Mouse (Mus musculus): ENCODE measurements around the gene Disp3. TPM values are rescaled to one million over a fixed set of nuclear protein-coding genes. Genes with fewer than 3 reads are reported as not detected.

Disp3 gene
- polyA plus RNA-seq, 1 experiment from 2014 or later: 0.14 TPM

DNA sequence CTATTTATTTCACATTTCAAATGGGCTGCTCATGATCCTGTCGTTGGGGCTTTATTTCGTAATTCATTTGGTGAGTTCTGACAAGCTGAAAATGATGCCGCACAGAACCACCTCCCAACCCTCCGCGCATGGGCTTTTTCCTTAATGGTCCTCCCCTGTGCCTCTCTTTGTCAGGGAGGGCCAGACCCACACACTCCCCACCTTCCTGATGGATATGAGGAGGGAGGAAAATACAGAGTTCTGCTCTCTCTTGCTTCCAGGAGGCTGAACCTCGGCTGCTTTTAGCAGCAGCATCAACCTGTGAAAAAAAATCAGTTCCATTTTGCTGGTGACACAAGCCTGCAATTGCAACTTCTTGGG, 82.9 kb downstream of the Disp3 start:
- no peak overlapping the region for H3K9ac ChIP-seq
- no peaks in the 10 kb centered on the region for H3K4me1 ChIP-seq
- no peak for ATAC-seq (ENCODE audit: insufficient read depth, low FRiP score, low read depth)
- H3K9me3 ChIP-seq: no peaks in the 10 kb centered on the region
- no peak overlapping the region for H3K4me3 ChIP-seq (replicated peaks)
- H3K4me2 ChIP-seq: no peak overlapping the region
- WGBS: 59% methylated on average over 6 of the region's 6 CpGs
- no peaks in the 10 kb centered on the region for H3K27me3 ChIP-seq (replicated peaks)
- H3K27ac ChIP-seq: no peak overlapping the region
- no peaks in the 10 kb centered on the region for H3K36me3 ChIP-seq

DNA sequence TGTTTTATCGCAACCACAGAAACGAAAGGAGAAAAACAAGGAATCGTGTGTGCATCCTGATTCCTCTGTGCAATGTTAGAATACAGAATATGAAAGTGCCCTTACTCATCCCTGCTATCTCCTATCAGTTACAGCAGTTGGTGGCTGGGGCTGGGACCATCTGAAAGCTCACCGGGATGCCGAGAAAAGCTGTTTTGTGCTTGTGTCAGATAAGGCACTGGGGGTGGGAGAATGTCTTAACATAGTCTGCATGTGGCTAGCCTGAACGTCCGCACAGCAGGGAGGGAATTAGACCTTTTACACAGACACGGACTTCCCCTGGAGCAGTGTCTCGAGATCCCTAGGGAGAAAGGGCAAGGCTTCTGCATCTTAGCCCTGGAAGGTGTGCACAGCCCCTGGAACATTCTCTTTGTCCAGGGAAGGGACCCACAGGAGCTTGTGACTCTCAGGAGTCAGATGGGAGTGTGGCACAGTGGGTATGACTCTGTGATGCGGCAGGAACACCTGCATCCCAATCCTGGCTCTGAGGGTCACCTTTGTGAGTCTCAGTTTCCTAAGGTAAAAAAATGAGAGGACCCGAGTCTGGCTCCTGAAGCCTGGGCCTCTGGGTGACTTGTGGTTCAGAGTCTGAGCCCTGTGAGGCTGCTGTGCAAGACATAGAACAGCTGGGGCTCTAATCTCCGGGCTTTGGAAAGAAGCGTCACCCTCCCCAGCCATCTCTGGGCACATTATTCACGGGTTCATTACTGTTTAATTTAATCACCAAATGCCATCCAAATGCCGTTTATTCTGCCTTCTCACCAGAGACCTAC, 83.5 kb downstream of the Disp3 start:
- 54% methylated on average over 15 of the region's 15 CpGs for WGBS
- ATAC-seq (ENCODE audit: insufficient read depth, low FRiP score, low read depth): peak; percentile 95

DNA sequence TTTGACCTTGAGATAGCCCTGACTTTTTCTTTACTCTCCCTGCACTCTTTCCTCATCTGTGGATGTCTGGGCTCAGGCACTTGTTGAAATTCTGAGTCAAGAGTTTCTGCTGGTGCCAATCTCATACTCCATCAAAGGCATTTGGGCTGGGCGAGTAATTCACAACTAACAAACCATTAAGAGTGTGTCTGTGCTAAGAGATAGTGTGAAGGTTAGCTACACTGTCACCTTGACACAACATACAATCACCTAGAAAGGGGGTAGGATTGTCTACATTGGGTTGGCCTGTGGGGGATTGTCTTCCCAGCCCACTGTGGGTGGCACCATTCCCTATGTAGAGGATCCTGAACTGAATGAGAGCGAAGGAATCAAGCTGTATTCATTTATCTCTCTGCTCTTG, 84.2 kb downstream of the Disp3 start:
- 82% methylated on average over 2 of the region's 2 CpGs for WGBS
- Histone ChIP-seq H3K27ac (no peak overlapping the region), H3K4me3 (replicated peaks) (no peak overlapping the region), H3K4me1 (no peaks in the 10 kb centered on the region), H3K9ac (no peak overlapping the region), H3K4me2 (no peak overlapping the region), H3K27me3 (replicated peaks) (no peaks in the 10 kb centered on the region), H3K36me3 (no peaks in the 10 kb centered on the region), H3K9me3 (no peaks in the 10 kb centered on the region)
- ATAC-seq (ENCODE audit: insufficient read depth, low FRiP score, low read depth): no peak

More for the DNA sequence above, 83.5 kb downstream of the Disp3 start:
- H3K27ac ChIP-seq: no peak overlapping the region
- no peaks in the 10 kb centered on the region for H3K4me1 ChIP-seq
- H3K9ac ChIP-seq: no peak overlapping the region
- H3K27me3 ChIP-seq (replicated peaks): no peaks in the 10 kb centered on the region
- no peaks in the 10 kb centered on the region for H3K36me3 ChIP-seq
- H3K9me3 ChIP-seq: no peaks in the 10 kb centered on the region
- H3K4me3 ChIP-seq (replicated peaks): no peak overlapping the region
- no peak overlapping the region for H3K4me2 ChIP-seq

DNA sequence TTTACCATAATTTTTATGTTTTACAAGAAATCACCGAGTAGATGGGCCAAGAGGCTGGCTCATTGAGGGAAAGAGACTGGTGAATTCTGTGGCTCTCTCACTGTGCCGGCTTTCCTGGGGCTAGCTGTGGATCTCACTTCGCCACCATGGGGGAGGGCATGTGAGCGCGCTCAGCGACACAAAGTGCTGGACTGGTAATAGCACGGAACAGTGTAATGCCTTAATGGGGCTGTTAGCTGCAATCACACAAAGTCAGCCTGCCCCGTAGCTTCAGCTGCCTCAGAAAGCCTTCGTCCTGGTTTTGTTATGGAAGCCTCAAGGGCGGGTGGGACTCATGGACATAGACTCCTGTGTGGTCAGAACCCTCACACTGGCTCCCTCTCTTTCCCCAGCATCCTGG, 89.0 kb downstream of the Disp3 start:
- Histone ChIP-seq H3K4me1 (no peaks in the 10 kb centered on the region), H3K4me2 (no peak overlapping the region), H3K4me3 (replicated peaks) (no peak overlapping the region), H3K27ac (no peak overlapping the region), H3K9me3 (no peaks in the 10 kb centered on the region), H3K36me3 (no peaks in the 10 kb centered on the region), H3K9ac (no peak overlapping the region), H3K27me3 (replicated peaks) (no peaks in the 10 kb centered on the region)
- no peak for ATAC-seq (ENCODE audit: insufficient read depth, low FRiP score, low read depth)
- WGBS: 53% methylated on average over 10 of the region's 10 CpGs

DNA sequence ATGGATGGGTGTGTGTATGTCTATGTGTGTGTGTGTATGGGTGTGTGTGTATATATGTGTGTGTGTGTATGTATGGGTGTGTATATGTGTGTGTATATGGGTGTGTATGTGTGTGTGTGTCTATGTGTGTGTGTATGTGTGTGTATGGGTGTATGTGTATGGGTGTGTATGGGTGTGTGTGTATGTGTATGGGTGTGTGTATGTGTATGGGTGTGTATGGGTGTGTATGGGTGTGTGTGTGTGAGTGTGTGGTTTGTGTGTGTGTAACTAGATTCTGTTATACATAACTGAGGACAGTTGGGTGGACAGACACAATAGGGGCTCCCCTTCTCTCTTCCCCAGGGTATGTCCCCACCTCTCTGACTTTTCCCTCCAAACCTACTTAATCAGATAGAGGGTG, 93.4 kb downstream of the Disp3 start:
- no peaks in the 10 kb centered on the region for H3K9me3 ChIP-seq
- no peaks in the 10 kb centered on the region for H3K27me3 ChIP-seq (replicated peaks)
- H3K27ac ChIP-seq: no peak overlapping the region
- no peaks in the 10 kb centered on the region for H3K36me3 ChIP-seq
- H3K4me1 ChIP-seq: no peaks in the 10 kb centered on the region
- no peak overlapping the region for H3K4me2 ChIP-seq
- ATAC-seq (ENCODE audit: insufficient read depth, low FRiP score, low read depth): no peak
- H3K4me3 ChIP-seq (replicated peaks): no peak overlapping the region
- H3K9ac ChIP-seq: no peak overlapping the region

DNA sequence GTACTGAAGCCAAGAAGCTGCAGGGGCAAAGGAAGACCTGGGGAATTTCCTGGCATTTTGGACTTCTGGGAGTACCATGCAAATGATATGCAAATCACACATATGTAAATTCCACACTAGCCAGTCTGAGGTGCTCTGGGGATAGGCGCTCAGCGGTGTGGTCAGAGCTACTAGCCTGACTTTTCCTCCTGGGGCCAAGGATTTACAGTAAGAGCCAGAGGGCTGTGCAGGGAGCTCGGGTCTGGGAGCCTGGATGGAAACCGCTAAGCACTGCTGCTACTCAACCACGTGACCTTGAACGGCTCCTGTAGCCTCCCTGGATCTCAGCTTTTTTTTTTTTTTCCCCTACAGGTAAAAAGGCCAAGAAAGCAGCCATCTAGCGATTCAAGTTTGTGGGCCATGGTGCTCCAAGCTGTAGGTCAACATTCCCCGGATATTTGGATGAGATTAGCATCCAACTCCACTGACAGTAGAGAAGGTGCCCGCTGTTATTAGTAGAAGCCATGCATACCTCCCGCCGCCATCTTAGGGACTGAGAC, 95.0 kb downstream of the Disp3 start:
- ATAC-seq (ENCODE audit: insufficient read depth, low FRiP score, low read depth): no peak
- no peaks in the 10 kb centered on the region for H3K36me3 ChIP-seq
- no peaks in the 10 kb centered on the region for H3K9me3 ChIP-seq
- no peaks in the 10 kb centered on the region for H3K27me3 ChIP-seq (replicated peaks)
- no peak overlapping the region for H3K4me2 ChIP-seq
- H3K4me3 ChIP-seq (replicated peaks): no peak overlapping the region
- no peak overlapping the region for H3K27ac ChIP-seq
- no peaks in the 10 kb centered on the region for H3K4me1 ChIP-seq
- no peak overlapping the region for H3K9ac ChIP-seq
- 31% methylated on average over 11 of the region's 11 CpGs for WGBS

Other genes starting within 250 kb of the Disp3 start
- 5.1 and 6.1 TPM in 2 replicates for gene Clcn6, start 249.1 kb downstream of the Disp3 start, polyA plus RNA-seq (2015; fragmentation: Nextera tagmentation; extraction: Ambion mirVana)
- 16.7 and 20.9 TPM in 2 replicates for gene Mthfr, start 248.9 kb downstream of the Disp3 start, polyA plus RNA-seq (2015; fragmentation: Nextera tagmentation; extraction: Ambion mirVana)
- gene Agtrap, start 199.9 kb downstream of the Disp3 start, polyA plus RNA-seq (2015; fragmentation: Nextera tagmentation; extraction: Ambion mirVana): 13.7 and 14.1 TPM in 2 replicates
- 37.9 and 38.0 TPM in 2 replicates for gene Mad2l2, start 157.6 kb downstream of the Disp3 start, polyA plus RNA-seq (2015; fragmentation: Nextera tagmentation; extraction: Ambion mirVana)
- gene Draxin, start 157.3 kb downstream of the Disp3 start, polyA plus RNA-seq (2015; fragmentation: Nextera tagmentation; extraction: Ambion mirVana): 0.06 and 0.14 TPM in 2 replicates
- 13.7 and 14.1 TPM in 2 replicates for gene Fbxo6, start 135.8 kb downstream of the Disp3 start, polyA plus RNA-seq (2015; fragmentation: Nextera tagmentation; extraction: Ambion mirVana)
- 7.5 and 8.0 TPM in 2 replicates for gene Fbxo44, start 127.5 kb downstream of the Disp3 start, polyA plus RNA-seq (2015; fragmentation: Nextera tagmentation; extraction: Ambion mirVana)
- 0.84 and 1.0 TPM in 2 replicates for gene Fbxo2, start 127.3 kb downstream of the Disp3 start, polyA plus RNA-seq (2015; fragmentation: Nextera tagmentation; extraction: Ambion mirVana)
- gene Ubiad1, start 156.8 kb upstream of the Disp3 start, polyA plus RNA-seq (2015; fragmentation: Nextera tagmentation; extraction: Ambion mirVana): 20.5 and 22.0 TPM in 2 replicates
- 12.3 and 14.4 TPM in 2 replicates for gene Mtor, start 160.6 kb upstream of the Disp3 start, polyA plus RNA-seq (2015; fragmentation: Nextera tagmentation; extraction: Ambion mirVana)
- gene Angptl7, start 212.5 kb upstream of the Disp3 start, polyA plus RNA-seq (2015; fragmentation: Nextera tagmentation; extraction: Ambion mirVana): 4.9 and 5.9 TPM in 2 replicates

Measured in stomach, embryonic 15.5 days (tissue).